Mouse (Mus musculus): ENCODE results near the gene Shisa5. TPM values are rescaled to one million over a fixed set of nuclear protein-coding genes. Genes with fewer than 3 reads are reported as not detected.

Gene Shisa5
- polyA plus RNA-seq, 1 experiment from 2014 or later: 58.2 TPM

- peaks cover 66% of the 10 kb centered on the region for H3K4me1 ChIP-seq
These were observed 55.6 kb downstream of the Shisa5 start for GRCm38 (mm10) chr9:109093786-109094552.

GRCm38 (mm10) chr9:109094553-109095136 lies 56.3 kb downstream of the Shisa5 start:
- Histone ChIP-seq H3K4me3 (peak overlapping the region; percentile 86), H3K27me3 (ENCODE audit: insufficient read depth, poor library complexity, severe bottlenecking) (no peaks in the 10 kb centered on the region), H3K4me1 (peaks cover 73% of the 10 kb centered on the region), H3K9me3 (no peaks in the 10 kb centered on the region), H3K36me3 (peaks cover 28% of the 10 kb centered on the region), H3K27ac (peak overlapping the region; percentile 99)
- 1% methylated on average over 21 of the region's 21 CpGs for WGBS
- no peak for DNase-seq (ENCODE audit: low spot score)

More at GRCm38 (mm10) chr9:109093786-109094552, 55.6 kb downstream of the Shisa5 start:
- DNase-seq (ENCODE audit: low spot score): no peak
- peak overlapping the region; percentile 86 for H3K4me3 ChIP-seq
- peak overlapping the region; percentile 99 for H3K27ac ChIP-seq
- H3K9me3 ChIP-seq: no peaks in the 10 kb centered on the region
- 16% methylated on average over 11 of the region's 11 CpGs for WGBS
- H3K27me3 ChIP-seq (ENCODE audit: insufficient read depth, poor library complexity, severe bottlenecking): no peaks in the 10 kb centered on the region
- peaks cover 32% of the 10 kb centered on the region for H3K36me3 ChIP-seq

GRCm38 (mm10) chr9:109095137-109095982 lies 57.0 kb downstream of the Shisa5 start, which contains the start of gene Plxnb1:
TSS of gene Plxnb1 (plus strand) at chr9:109095389.
- Histone ChIP-seq H3K27ac (peak within 1 kb of the TSS; percentile 99), H3K27me3 (ENCODE audit: insufficient read depth, poor library complexity, severe bottlenecking) (no peaks in the 10 kb centered on the region), H3K4me1 (peaks cover 80% of the 10 kb centered on the region), H3K9me3 (no peaks in the 10 kb centered on the region), H3K36me3 (peaks cover 28% of the 10 kb centered on the region), H3K4me3 (peak within 1 kb of the TSS; percentile 86)
- WGBS: under 1% methylated on average over 102 of the region's 102 CpGs
- DNase-seq (ENCODE audit: low spot score): peak; percentile 91

GRCm38 (mm10) chr9:109096251-109096661 lies 57.9 kb downstream of the Shisa5 start:
- peaks cover 28% of the 10 kb centered on the region for H3K36me3 ChIP-seq
- DNase-seq (ENCODE audit: low spot score): no peak
- peak overlapping the region; percentile 86 for H3K4me3 ChIP-seq
- peaks cover 85% of the 10 kb centered on the region for H3K4me1 ChIP-seq
- WGBS: 43% methylated on average over 9 of the region's 9 CpGs
- peak overlapping the region; percentile 99 for H3K27ac ChIP-seq
- no peaks in the 10 kb centered on the region for H3K9me3 ChIP-seq
- H3K27me3 ChIP-seq (ENCODE audit: insufficient read depth, poor library complexity, severe bottlenecking): no peaks in the 10 kb centered on the region

- no peaks in the 10 kb centered on the region for H3K9me3 ChIP-seq
- H3K4me1 ChIP-seq: peaks cover 85% of the 10 kb centered on the region
- DNase-seq (ENCODE audit: low spot score): peak; percentile 86
- peak overlapping the region; percentile 86 for H3K4me3 ChIP-seq
- H3K36me3 ChIP-seq: peaks cover 27% of the 10 kb centered on the region
- WGBS: 37% methylated on average over 6 of the region's 6 CpGs
- peak overlapping the region; percentile 99 for H3K27ac ChIP-seq
- no peaks in the 10 kb centered on the region for H3K27me3 ChIP-seq (ENCODE audit: insufficient read depth, poor library complexity, severe bottlenecking)
These were observed 58.5 kb downstream of the Shisa5 start for GRCm38 (mm10) chr9:109096856-109097255.

GRCm38 (mm10) chr9:109097291-109097690 lies 58.9 kb downstream of the Shisa5 start:
- H3K4me3 ChIP-seq: peak overlapping the region; percentile 86
- H3K4me1 ChIP-seq: peaks cover 85% of the 10 kb centered on the region
- WGBS: 39% methylated on average over 6 of the region's 6 CpGs
- no peaks in the 10 kb centered on the region for H3K27me3 ChIP-seq (ENCODE audit: insufficient read depth, poor library complexity, severe bottlenecking)
- no peak for DNase-seq (ENCODE audit: low spot score)
- no peaks in the 10 kb centered on the region for H3K9me3 ChIP-seq
- peaks cover 28% of the 10 kb centered on the region for H3K36me3 ChIP-seq
- peak overlapping the region; percentile 99 for H3K27ac ChIP-seq

DNA sequence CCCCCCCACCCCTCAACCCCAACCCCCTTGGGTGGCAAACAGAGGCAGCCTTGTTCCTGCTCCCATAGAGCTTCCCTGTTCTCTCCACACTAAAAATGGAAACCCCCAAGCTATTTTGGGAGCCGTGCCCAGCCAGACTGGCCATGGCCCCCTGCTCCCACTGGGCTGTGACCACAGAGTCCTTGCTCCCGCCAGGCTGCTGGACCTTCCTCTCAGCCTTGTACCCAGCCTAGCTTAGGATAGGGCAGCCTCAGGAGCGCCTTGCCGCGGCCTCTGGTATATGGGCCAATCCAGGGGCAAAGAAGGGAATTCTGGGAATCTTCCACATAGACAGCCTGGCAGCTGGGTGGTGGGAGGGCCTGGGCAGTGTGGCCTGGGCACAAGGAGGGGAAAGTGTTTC lies 59.5 kb downstream of the Shisa5 start:
- Histone ChIP-seq H3K4me3 (peak overlapping the region; percentile 86), H3K27me3 (ENCODE audit: insufficient read depth, poor library complexity, severe bottlenecking) (no peaks in the 10 kb centered on the region), H3K36me3 (peaks cover 32% of the 10 kb centered on the region), H3K27ac (peak overlapping the region; percentile 99), H3K4me1 (peaks cover 83% of the 10 kb centered on the region), H3K9me3 (no peaks in the 10 kb centered on the region)
- 50% methylated on average over 5 of the region's 5 CpGs for WGBS
- no peak for DNase-seq (ENCODE audit: low spot score)

DNA sequence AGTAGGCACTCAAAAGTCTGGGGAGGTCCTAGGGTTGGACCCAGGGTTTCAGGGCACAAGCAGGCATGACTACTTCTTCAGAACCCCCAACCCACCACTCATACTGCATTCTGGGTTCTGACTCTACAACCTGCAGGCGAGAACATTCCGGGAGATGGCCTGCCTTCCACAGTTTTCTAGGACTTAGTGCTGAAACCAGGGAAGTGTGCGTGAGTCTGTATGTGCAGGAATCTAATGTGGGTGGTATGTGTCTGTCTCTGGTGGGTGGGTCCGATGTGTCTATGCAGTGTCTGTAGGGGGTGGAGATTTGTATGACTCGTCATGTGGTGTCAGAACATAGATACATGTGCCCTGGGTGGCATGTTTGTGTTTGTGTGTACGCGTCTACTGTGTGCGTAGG lies 60.0 kb downstream of the Shisa5 start:
- Histone ChIP-seq H3K27me3 (ENCODE audit: insufficient read depth, poor library complexity, severe bottlenecking) (no peaks in the 10 kb centered on the region), H3K36me3 (peaks cover 38% of the 10 kb centered on the region), H3K27ac (peak overlapping the region; percentile 99), H3K4me3 (peak overlapping the region; percentile 86), H3K9me3 (no peaks in the 10 kb centered on the region), H3K4me1 (peaks cover 82% of the 10 kb centered on the region)
- DNase-seq (ENCODE audit: low spot score): no peak
- 86% methylated on average over 8 of the region's 8 CpGs for WGBS

- WGBS: 29% methylated on average over 6 of the region's 6 CpGs
- H3K27ac ChIP-seq: peak overlapping the region; percentile 99
- H3K9me3 ChIP-seq: no peaks in the 10 kb centered on the region
- peak; percentile 88 for DNase-seq (ENCODE audit: low spot score)
- peak overlapping the region; percentile 39 for H3K4me3 ChIP-seq
- no peaks in the 10 kb centered on the region for H3K27me3 ChIP-seq (ENCODE audit: insufficient read depth, poor library complexity, severe bottlenecking)
- peaks cover 76% of the 10 kb centered on the region for H3K4me1 ChIP-seq
- H3K36me3 ChIP-seq: peaks cover 44% of the 10 kb centered on the region
These were observed 60.6 kb downstream of the Shisa5 start for GRCm38 (mm10) chr9:109098969-109099368.

DNA sequence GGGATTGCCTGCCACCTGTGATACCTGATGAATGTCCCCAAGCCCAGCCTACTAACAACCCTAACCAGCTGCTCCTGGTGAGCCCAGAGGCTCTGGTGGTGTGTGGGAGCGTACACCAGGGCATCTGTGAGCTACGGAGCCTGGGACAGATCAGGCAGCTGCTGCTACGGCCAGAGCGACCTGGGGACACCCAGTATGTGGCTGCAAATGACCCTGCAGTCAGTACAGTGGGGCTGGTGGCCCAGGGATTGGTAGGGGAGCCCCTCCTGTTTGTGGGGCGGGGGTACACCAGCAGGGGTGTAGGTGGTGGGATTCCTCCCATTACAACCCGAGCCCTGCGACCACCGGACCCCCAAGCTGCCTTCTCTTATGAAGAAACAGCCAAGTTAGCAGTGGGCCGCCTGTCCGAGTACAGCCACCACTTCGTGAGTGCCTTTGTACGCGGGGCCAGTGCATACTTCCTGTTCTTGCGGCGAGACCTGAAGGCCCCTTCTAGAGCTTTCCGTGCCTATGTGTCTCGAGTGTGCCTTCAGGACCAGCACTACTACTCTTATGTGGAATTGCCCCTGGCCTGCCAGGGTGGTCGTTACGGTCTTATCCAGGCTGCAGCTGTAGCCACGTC lies 62.1 kb downstream of the Shisa5 start:
- H3K4me3 ChIP-seq: no peak overlapping the region
- H3K4me1 ChIP-seq: peaks cover 72% of the 10 kb centered on the region

GRCm38 (mm10) chr9:109101933-109102445 lies 63.6 kb downstream of the Shisa5 start:
- 87% methylated on average over 5 of the region's 5 CpGs for WGBS
- H3K27me3 ChIP-seq (ENCODE audit: insufficient read depth, poor library complexity, severe bottlenecking): no peaks in the 10 kb centered on the region
- DNase-seq (ENCODE audit: low spot score): no peak
- H3K4me3 ChIP-seq: no peak overlapping the region
- no peaks in the 10 kb centered on the region for H3K9me3 ChIP-seq
- peaks cover 74% of the 10 kb centered on the region for H3K36me3 ChIP-seq
- no peak overlapping the region for H3K27ac ChIP-seq
- peaks cover 58% of the 10 kb centered on the region for H3K4me1 ChIP-seq

More for the DNA sequence above, 62.1 kb downstream of the Shisa5 start:
- Histone ChIP-seq H3K27me3 (ENCODE audit: insufficient read depth, poor library complexity, severe bottlenecking) (no peaks in the 10 kb centered on the region), H3K27ac (peak overlapping the region; percentile 99), H3K36me3 (peaks cover 58% of the 10 kb centered on the region), H3K9me3 (no peaks in the 10 kb centered on the region)
- no peak for DNase-seq (ENCODE audit: low spot score)
- 92% methylated on average over 20 of the region's 20 CpGs for WGBS

DNA sequence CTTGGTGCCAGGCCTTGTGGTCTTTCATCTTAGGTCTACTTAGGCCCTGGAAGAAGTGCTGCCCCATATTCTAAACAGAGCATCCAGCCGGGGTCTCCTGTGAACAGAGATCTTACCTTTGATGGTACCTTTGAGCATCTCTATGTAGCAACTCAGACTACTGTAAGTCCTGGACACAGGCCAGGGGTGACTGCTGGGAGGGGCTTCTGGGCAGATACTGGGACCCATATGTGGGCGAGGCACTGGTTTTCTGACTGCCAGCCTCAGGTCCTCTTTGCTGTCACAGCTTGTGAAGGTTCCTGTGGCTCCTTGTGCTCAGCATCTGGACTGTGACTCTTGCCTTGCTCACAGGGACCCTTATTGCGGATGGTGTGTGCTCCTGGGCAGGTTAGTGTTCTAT lies 64.2 kb downstream of the Shisa5 start:
- WGBS: 89% methylated on average over 3 of the region's 3 CpGs
- Histone ChIP-seq H3K36me3 (peaks cover 79% of the 10 kb centered on the region), H3K4me1 (peaks cover 52% of the 10 kb centered on the region), H3K27me3 (ENCODE audit: insufficient read depth, poor library complexity, severe bottlenecking) (no peaks in the 10 kb centered on the region), H3K4me3 (no peak overlapping the region), H3K9me3 (no peaks in the 10 kb centered on the region), H3K27ac (no peak overlapping the region)
- DNase-seq (ENCODE audit: low spot score): no peak
